8 mouse cellular contexts compared by ENCODE assay signal in the genomic region with DNA sequence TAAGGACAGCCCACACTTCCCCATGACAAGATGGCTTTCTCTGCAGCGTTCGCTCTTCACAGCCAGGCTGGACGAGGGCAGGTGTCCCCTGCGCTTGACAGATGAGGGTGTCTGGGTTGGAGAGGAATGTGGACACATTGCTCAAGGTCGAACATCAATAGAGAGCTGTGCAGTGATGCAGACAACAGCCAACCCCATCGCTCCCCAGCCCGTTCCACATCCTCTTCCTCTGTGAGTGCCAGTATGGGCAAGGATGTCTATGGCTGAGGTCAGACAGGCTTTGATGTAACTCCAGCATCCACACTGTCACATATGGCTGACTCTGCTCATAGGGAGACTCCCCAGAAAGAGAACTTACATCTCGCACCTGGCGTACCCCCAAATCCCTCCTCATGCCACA. TPM values are rescaled to one million over a fixed set of nuclear protein-coding genes. Genes with fewer than 3 reads are reported as not detected.
DNase-seq lines count a peak whose midpoint lies in the region; ATAC-seq and TF ChIP-seq lines count a peak whose summit lies in the region.

No protein-coding gene starts in this region.

- no peaks in the 10 kb centered on the region for H3K9me3 ChIP-seq in intestine, embryonic 14.5 days (ENCODE audit: control insufficient read depth, low read length)
- no peaks in the 10 kb centered on the region for H3K9me3 ChIP-seq in intestine, postnatal 0 days (ENCODE audit: control insufficient read depth)
- H3K9me3 ChIP-seq in embryonic facial prominence, embryonic 10.5 days, result no peaks in the 10 kb centered on the region
- no peaks in the 10 kb centered on the region for H3K9me3 ChIP-seq in forebrain, embryonic 12.5 days
- no peaks in the 10 kb centered on the region for H3K9me3 ChIP-seq in midbrain, embryonic 10.5 days (replicated peaks)

- H3K4me3 ChIP-seq in intestine, embryonic 14.5 days (ENCODE audit: low read depth, low read length), result no peak overlapping the region
- H3K4me3 ChIP-seq in intestine, postnatal 0 days (ENCODE audit: low read depth, low read length), result no peak overlapping the region
- H3K4me3 ChIP-seq in embryonic facial prominence, embryonic 10.5 days, result no peak overlapping the region
- H3K4me3 ChIP-seq in forebrain, embryonic 12.5 days (replicated peaks), result no peak overlapping the region
- no peak overlapping the region for H3K4me3 ChIP-seq in midbrain, embryonic 10.5 days

- ATAC-seq in intestine, embryonic 14.5 days (replicated peaks; ENCODE audit: low FRiP score, low TSS enrichment, low read depth), result no peak
- no peak for ATAC-seq in intestine, postnatal 0 days
- ATAC-seq in forebrain, embryonic 12.5 days (ENCODE audit: low FRiP score), result no peak

- TF ChIP-seq CTCF in intestine, postnatal 0 days (IDR thresholded peaks at IDR 0.05; ENCODE audit: low read depth), result no peak

- H3K27ac ChIP-seq in intestine, embryonic 14.5 days (ENCODE audit: low read depth), result peak overlapping the region; percentile 80; the same call in 1 of the 2 replicates
- H3K27ac ChIP-seq in intestine, postnatal 0 days (ENCODE audit: low read depth, low read length), result no peak overlapping the region
- H3K27ac ChIP-seq in embryonic facial prominence, embryonic 10.5 days (replicated peaks), result peak overlapping the region; percentile 87
- peak overlapping the region; percentile 94 for H3K27ac ChIP-seq in forebrain, embryonic 12.5 days
- peak overlapping the region; percentile 86 for H3K27ac ChIP-seq in midbrain, embryonic 10.5 days (replicated peaks)

- H3K36me3 ChIP-seq in intestine, embryonic 14.5 days (ENCODE audit: control insufficient read depth, insufficient read depth, low read length), result no peaks in the 10 kb centered on the region
- H3K36me3 ChIP-seq in intestine, postnatal 0 days (ENCODE audit: control insufficient read depth, insufficient read depth), result no peaks in the 10 kb centered on the region
- H3K36me3 ChIP-seq in embryonic facial prominence, embryonic 10.5 days (replicated peaks), result peaks cover 3% of the 10 kb centered on the region; the same call in 1 of the 2 replicates
- no peaks in the 10 kb centered on the region for H3K36me3 ChIP-seq in forebrain, embryonic 12.5 days (replicated peaks)
- H3K36me3 ChIP-seq in midbrain, embryonic 10.5 days, result no peaks in the 10 kb centered on the region

- H3K4me1 ChIP-seq in intestine, embryonic 14.5 days (replicated peaks; ENCODE audit: control insufficient read depth, insufficient read depth, low read length), result peaks cover 65% of the 10 kb centered on the region
- H3K4me1 ChIP-seq in intestine, postnatal 0 days (replicated peaks; ENCODE audit: control insufficient read depth, insufficient read depth, low read length), result no peaks in the 10 kb centered on the region
- peaks cover 95% of the 10 kb centered on the region for H3K4me1 ChIP-seq in embryonic facial prominence, embryonic 10.5 days
- peaks cover 84% of the 10 kb centered on the region for H3K4me1 ChIP-seq in forebrain, embryonic 12.5 days
- H3K4me1 ChIP-seq in midbrain, embryonic 10.5 days, result peaks cover 97% of the 10 kb centered on the region

- no peaks in the 10 kb centered on the region for H3K27me3 ChIP-seq in intestine, embryonic 14.5 days (replicated peaks; ENCODE audit: control insufficient read depth, insufficient read depth, low read length)
- H3K27me3 ChIP-seq in intestine, postnatal 0 days (replicated peaks; ENCODE audit: control insufficient read depth, insufficient read depth, low read length), result no peaks in the 10 kb centered on the region
- H3K27me3 ChIP-seq in embryonic facial prominence, embryonic 10.5 days (replicated peaks; ENCODE audit: low read depth, poor library complexity, severe bottlenecking), result no peaks in the 10 kb centered on the region
- H3K27me3 ChIP-seq in forebrain, embryonic 12.5 days, result no peaks in the 10 kb centered on the region
- H3K27me3 ChIP-seq in midbrain, embryonic 10.5 days (ENCODE audit: low read depth, poor library complexity, severe bottlenecking), result 0 out of 2 replicates have a peak, but pooled peaks cover 7% of the 10 kb centered on the region

- 81% methylated on average over 9 of the region's 9 CpGs for WGBS in intestine, embryonic 14.5 days
- 82% methylated on average over 9 of the region's 9 CpGs for WGBS in intestine, postnatal 0 days
- WGBS in embryonic facial prominence, embryonic 10.5 days, result 86% methylated on average over 9 of the region's 9 CpGs
- 87% methylated on average over 9 of the region's 9 CpGs for WGBS in forebrain, embryonic 12.5 days
- WGBS in midbrain, embryonic 10.5 days, result 86% methylated on average over 9 of the region's 9 CpGs

- no peak overlapping the region for H3K9ac ChIP-seq in intestine, embryonic 14.5 days (ENCODE audit: low read length)
- H3K9ac ChIP-seq in intestine, postnatal 0 days (ENCODE audit: low read depth, low read length), result no peak overlapping the region
- peak overlapping the region; percentile 34; the same call in 1 of the 2 replicates for H3K9ac ChIP-seq in forebrain, embryonic 12.5 days

- no peak overlapping the region for H3K4me2 ChIP-seq in intestine, embryonic 14.5 days (ENCODE audit: low read length)
- no peak overlapping the region for H3K4me2 ChIP-seq in intestine, postnatal 0 days (replicated peaks; ENCODE audit: low read depth)
- no peak overlapping the region for H3K4me2 ChIP-seq in forebrain, embryonic 12.5 days

- DNase-seq in intestine, embryonic 14.5 days (ENCODE audit: low spot score), result no peak
- DNase-seq in embryonic facial prominence, embryonic 10.5 days (ENCODE audit: low spot score), result no peak
- DNase-seq in midbrain, embryonic 10.5 days (ENCODE audit: low spot score), result no peak
- DNase-seq in embryo, embryonic 10.5 days (ENCODE audit: low spot score), result no peak
- DNase-seq in urinary bladder, postnatal 14 days (ENCODE audit: low spot score), result no peak
- no peak for DNase-seq in layer of hippocampus, adult 11-12 months (ENCODE audit: low spot score)

RNA-seq across cellular contexts. Expression of gene BC034090, which starts 10.9 kb away (rescaled TPM):
- polyA plus RNA-seq in intestine, embryonic 14.5 days (2014; fragmentation: Nextera tagmentation; extraction: Ambion mirVana), result 2.5 and 3.0 TPM in 2 replicates
- 1.0 and 1.3 TPM in 2 replicates for polyA plus RNA-seq in intestine, postnatal 0 days (2015; fragmentation: Nextera tagmentation; extraction: Ambion mirVana)
- 5.3 and 5.7 TPM in 2 replicates for polyA plus RNA-seq in embryonic facial prominence, embryonic 10.5 days (2016; fragmentation: Nextera tagmentation; extraction: Ambion mirVana)
- polyA plus RNA-seq in forebrain, embryonic 12.5 days (2016; fragmentation: Nextera tagmentation; extraction: Ambion mirVana), result 2.9 and 4.5 TPM in 2 replicates
- polyA plus RNA-seq in midbrain, embryonic 10.5 days (2016; fragmentation: Nextera tagmentation; extraction: Ambion mirVana), result 5.2 and 7.4 TPM in 2 replicates
